Mouse (Mus musculus): ENCODE data around the gene Nudt22. TPM values are rescaled to one million over a fixed set of nuclear protein-coding genes. Genes with fewer than 3 reads are reported as not detected.
A peak's percentile ranks its signal among the peaks of the same experiment; 100 is the strongest.
"Not testable (repeated sequence)": the region's sequence is repeated elsewhere in the genome, so short reads cannot be mapped to it uniquely, and the experiment has no call there.

Gene Nudt22
- polyA plus RNA-seq, 1 experiment from 2014 or later: 20.1 TPM

DNA sequence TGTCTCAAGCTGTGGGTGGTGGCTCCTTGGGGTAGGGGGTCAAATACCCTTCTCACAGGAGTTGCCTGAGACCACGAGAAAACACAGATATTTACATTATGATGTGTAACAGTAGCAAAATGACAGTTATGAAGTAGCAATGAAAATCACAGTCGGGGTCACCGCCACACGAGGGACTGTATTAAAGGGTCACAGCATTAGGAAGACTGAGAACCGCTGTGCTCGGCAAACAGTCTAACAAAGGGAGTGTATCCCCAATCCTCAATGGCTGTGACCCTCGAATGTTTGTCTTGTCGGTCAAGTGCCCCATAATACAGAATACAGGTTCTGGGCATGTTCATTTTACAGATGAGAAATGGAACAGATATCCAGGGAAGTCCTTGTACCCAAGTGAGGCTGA lies 1.9 kb downstream of the Nudt22 start:
- Histone ChIP-seq H3K36me3 (peaks cover 17% of the 10 kb centered on the region), H3K4me2 (no peak overlapping the region; the same call in 1 of the 2 replicates), H3K9me3 (no peaks in the 10 kb centered on the region), H3K27me3 (no peaks in the 10 kb centered on the region), H3K9ac (replicated peaks) (no peak overlapping the region), H3K4me3 (replicated peaks) (no peak overlapping the region), H3K27ac (no peak overlapping the region), H3K4me1 (replicated peaks) (peaks cover 47% of the 10 kb centered on the region)
- 90% methylated on average over 8 of the region's 8 CpGs for WGBS
- ATAC-seq (ENCODE audit: insufficient number of reproducible peaks, insufficient read depth, low FRiP score, low TSS enrichment, low read depth): no peak

DNA sequence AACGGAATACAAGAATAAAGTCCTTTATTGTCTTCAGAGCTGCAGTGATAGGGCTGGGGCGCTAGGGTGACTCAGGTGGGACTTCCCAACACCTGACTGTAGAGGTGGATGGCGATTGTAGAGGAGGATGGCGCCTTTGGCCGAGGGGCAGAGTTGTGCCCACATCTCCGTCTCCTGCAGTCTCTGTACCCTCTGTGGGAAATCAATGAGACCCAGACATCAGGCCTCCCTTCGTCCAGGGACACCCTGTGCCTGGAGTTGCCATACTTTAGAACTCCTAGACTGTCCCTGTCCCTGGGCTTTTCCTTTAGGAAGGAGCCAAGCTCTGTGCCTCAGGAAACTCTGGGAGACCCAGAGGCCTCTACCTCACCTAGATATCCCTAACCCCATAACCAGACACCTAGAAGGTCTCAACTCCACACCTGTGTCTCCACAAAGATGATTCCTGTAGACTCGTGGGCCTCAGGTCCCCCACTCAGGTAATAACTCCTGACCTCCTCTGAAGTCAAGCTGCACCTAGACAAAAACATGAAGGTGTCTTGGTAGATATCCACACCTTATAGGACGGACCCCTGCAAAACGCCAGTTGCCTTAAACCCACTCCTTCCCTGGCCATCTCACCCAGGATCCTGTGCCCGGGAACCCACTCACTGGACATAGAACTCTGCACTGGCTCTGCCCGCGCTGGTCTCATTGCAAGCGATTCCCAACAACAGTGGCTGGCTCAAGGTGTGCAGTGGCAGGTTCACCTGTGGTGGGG lies 2.7 kb downstream of the Nudt22 start:
- Histone ChIP-seq H3K27ac (peak overlapping the region; percentile 75), H3K4me2 (peak overlapping the region; percentile 92), H3K4me3 (replicated peaks) (peak overlapping the region; percentile 53), H3K9ac (replicated peaks) (peak overlapping the region; percentile 60), H3K9me3 (no peaks in the 10 kb centered on the region), H3K36me3 (peaks cover 9% of the 10 kb centered on the region), H3K4me1 (replicated peaks) (peaks cover 49% of the 10 kb centered on the region), H3K27me3 (no peaks in the 10 kb centered on the region)
- ATAC-seq (ENCODE audit: insufficient number of reproducible peaks, insufficient read depth, low FRiP score, low TSS enrichment, low read depth): no peak; the same call in 1 of the 2 replicates
- WGBS: 62% methylated on average over 14 of the region's 14 CpGs

DNA sequence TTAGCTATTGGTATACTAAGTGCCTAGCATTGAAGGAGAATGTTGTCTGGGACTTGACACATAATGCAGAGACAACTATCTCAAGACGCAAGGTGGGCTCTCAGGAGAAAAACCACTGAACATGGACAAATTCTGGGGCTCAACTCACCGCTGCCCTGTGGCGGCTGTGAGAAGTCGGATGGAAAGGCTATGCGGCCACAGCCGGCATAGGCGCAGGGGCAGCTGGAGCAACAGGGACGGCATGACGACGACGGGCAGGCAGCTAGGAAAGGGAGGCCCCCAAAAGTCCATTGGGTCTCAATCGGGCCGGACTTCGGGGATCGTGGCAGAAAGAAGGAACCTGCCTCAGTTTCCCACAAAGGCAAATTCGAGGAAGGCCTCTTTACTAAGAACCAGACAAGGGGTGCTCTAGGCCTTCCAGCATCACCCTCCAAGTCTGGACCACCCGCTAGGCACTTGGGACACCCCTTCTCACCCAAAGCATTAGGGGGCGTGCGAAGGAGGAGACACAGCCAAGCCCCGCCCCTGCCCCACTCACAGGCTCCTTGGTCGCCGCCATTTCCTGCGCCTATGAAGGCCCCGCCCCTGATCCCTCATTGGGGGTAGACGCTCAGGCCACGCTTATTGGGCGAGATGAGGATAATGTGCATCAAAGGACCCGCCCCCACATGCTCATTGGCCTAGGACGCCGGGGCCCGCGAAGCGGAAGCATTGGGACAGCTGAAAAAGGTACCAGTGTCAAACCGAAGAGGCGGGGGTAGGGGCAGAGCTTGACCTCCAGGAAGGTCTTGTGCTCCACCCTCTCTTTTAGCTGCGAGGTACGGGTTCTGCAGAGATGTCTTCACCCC lies 3.7 kb downstream of the Nudt22 start, which contains the start of gene Dnajc4:
Gene Dnajc4 (minus strand): TSS at position 562 of the 848 bp plus-strand sequence.
- 2% methylated on average over 37 of the region's 37 CpGs for WGBS

DNA sequence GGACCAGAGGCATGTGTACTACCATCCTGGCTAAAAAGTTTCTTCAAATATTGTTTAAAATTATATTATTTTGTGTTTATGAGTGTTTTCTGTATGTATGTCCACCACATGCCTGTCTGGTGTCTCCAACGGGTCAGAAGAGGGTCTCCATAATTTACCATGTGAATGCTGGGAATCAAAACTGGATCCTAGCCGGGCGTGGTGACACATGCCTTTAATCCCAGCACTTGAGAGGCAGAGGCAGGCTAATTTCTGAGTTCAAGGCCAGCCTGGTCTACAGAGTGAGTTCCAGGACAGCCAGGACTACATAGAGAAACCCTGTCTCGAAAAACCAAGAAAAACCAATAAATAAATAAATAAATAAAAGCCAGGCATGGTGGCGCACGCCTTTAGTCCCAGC lies 4.8 kb downstream of the Nudt22 start:
- WGBS: 92% methylated on average over 6 of the region's 6 CpGs
- peaks cover 49% of the 10 kb centered on the region for H3K4me1 ChIP-seq (replicated peaks)
- H3K27me3 ChIP-seq; H3K4me3 ChIP-seq (replicated peaks); H3K4me2 ChIP-seq; H3K9me3 ChIP-seq; H3K27ac ChIP-seq; H3K36me3 ChIP-seq; H3K9ac ChIP-seq (replicated peaks); ATAC-seq (ENCODE audit: insufficient number of reproducible peaks, insufficient read depth, low FRiP score, low TSS enrichment, low read depth): not testable (repeated sequence)

More for the DNA sequence above, 3.7 kb downstream of the Nudt22 start, which contains the start of gene Dnajc4:
- H3K4me1 ChIP-seq (replicated peaks): peaks cover 52% of the 10 kb centered on the region
- no peaks in the 10 kb centered on the region for H3K27me3 ChIP-seq
- no peaks in the 10 kb centered on the region for H3K9me3 ChIP-seq
- peak; percentile 91 for ATAC-seq (ENCODE audit: insufficient number of reproducible peaks, insufficient read depth, low FRiP score, low TSS enrichment, low read depth)
- H3K4me2 ChIP-seq: peak within 1 kb of the TSS; percentile 92
- peak within 1 kb of the TSS; percentile 53 for H3K4me3 ChIP-seq (replicated peaks)
- H3K27ac ChIP-seq: peak within 1 kb of the TSS; percentile 75
- H3K9ac ChIP-seq (replicated peaks): peak within 1 kb of the TSS; percentile 68
- peaks cover 5% of the 10 kb centered on the region; the same call in 1 of the 2 replicates for H3K36me3 ChIP-seq

DNA sequence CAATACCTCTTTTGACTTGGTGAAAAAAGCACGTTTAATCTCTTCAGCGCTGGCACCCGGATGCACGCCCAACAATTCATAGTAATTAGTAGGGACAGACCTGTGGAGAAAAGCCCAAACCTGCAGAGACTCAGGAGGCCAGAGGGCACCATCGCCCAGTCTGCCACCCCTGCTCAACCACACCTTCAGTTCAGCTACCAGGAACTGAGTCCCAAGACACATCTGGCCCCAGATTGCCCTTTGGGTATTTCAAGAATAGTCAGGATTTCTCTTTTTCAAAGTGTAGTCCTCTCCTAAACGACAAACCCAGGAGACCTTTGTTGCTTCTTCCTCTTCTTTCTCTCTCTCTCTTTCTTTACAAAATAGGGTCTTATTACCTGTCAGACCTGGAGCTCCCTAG lies 5.2 kb downstream of the Nudt22 start:
- Histone ChIP-seq H3K9ac (replicated peaks) (no peak overlapping the region), H3K36me3 (peaks cover 8% of the 10 kb centered on the region; the same call in 1 of the 2 replicates), H3K27me3 (no peaks in the 10 kb centered on the region), H3K9me3 (no peaks in the 10 kb centered on the region), H3K4me3 (replicated peaks) (no peak overlapping the region), H3K4me2 (no peak overlapping the region), H3K27ac (no peak overlapping the region), H3K4me1 (replicated peaks) (peaks cover 52% of the 10 kb centered on the region)
- ATAC-seq (ENCODE audit: insufficient number of reproducible peaks, insufficient read depth, low FRiP score, low TSS enrichment, low read depth): no peak
- 90% methylated on average over 6 of the region's 6 CpGs for WGBS

DNA sequence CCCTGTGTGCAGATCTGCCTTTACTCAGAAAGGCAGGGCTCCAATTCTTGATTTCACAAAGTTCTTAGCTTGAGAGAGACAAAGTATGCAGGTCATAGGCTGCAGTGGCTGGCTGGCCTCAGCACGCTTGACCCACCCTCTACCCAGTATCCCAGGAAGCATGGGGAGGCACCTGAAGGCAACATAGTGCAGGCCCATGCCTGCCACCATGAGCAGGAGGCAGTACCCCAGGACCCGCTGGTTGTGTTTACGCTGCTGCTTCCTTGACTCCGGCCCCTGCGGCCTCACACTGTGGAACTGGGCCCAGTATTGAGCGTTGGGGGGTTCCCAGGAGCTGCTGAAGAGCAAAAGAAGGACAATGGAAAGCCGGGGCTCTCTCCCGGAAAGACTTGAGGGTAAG lies 6.7 kb downstream of the Nudt22 start:
- no peaks in the 10 kb centered on the region for H3K27me3 ChIP-seq
- H3K4me2 ChIP-seq: no peak overlapping the region
- ATAC-seq (ENCODE audit: insufficient number of reproducible peaks, insufficient read depth, low FRiP score, low TSS enrichment, low read depth): no peak
- H3K4me3 ChIP-seq (replicated peaks): no peak overlapping the region
- peaks cover 38% of the 10 kb centered on the region for H3K4me1 ChIP-seq (replicated peaks)
- no peaks in the 10 kb centered on the region for H3K9me3 ChIP-seq
- 93% methylated on average over 8 of the region's 8 CpGs for WGBS
- H3K27ac ChIP-seq: no peak overlapping the region
- peaks cover 19% of the 10 kb centered on the region for H3K36me3 ChIP-seq
- H3K9ac ChIP-seq (replicated peaks): no peak overlapping the region

DNA sequence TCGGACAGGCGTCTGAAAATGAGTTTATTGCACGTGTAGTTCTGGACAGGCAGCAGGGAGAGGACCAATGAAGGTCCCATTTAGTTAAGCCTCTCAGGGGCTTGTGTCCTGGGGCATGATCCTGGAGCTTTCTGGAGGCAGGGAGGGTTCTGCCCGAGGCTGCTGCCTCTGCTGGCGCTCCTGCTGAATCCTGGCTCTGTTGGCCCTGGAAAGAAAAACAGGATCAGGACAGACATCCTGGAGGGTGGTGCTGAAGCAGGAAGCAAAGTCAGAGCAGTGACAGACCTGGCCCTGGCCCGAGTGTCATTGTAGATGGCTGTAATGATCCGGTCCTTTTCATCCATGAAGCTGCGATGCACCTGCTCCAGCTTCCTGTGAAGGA lies 8.0 kb downstream of the Nudt22 start:
- peak overlapping the region; percentile 89 for H3K27ac ChIP-seq

DNA sequence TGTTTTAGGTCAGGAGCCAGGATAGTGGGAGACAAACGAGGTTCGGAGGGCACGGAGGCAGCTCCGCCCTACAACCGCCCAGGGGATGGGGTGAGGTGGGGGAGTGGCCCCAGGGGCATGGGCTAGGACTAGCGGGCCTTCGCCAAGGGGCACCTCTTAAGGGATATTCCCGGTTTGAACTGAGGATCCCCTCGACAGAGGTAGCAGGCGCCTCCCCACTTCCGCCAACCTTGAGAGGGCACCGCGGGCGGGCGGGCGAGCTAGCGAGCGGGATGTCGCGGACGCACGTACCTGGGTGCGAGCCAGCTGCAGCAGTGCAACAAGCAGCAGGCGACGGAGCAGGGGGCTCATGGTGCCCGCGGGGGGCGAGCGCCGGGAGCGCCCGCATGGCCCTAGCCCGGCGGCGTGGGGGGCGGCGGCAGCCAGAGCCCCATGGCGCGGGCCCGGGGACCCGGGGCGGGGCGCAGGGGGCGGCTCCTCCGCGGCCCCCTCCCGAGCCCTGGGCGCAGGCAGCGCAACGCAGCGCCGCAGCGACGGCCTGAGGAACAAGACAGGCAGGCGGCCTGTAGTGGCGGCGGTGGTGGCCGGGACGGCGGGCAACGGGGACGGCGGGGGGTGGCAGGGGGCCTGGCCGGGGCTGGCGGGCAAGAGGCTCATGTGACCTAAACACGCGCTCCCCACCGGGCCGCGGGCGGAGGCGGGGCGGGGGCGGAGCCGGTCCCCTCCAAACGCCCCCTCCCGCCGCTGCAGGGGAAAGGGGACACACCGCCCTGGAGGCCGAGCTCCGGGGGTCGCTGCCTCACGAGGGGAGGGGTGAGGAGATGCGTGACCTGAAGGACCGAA lies 8.6 kb downstream of the Nudt22 start, which contains the start of gene Vegfb:
Gene Vegfb (minus strand): TSS at position 591 of the 843 bp plus-strand sequence.
- Histone ChIP-seq H3K4me1 (replicated peaks) (peaks cover 27% of the 10 kb centered on the region), H3K27me3 (no peaks in the 10 kb centered on the region), H3K9ac (replicated peaks) (peak within 1 kb of the TSS; percentile 96), H3K27ac (peak within 1 kb of the TSS; percentile 89), H3K36me3 (peaks cover 35% of the 10 kb centered on the region), H3K4me3 (replicated peaks) (peak within 1 kb of the TSS; percentile 95), H3K4me2 (peak within 1 kb of the TSS; percentile 91), H3K9me3 (no peaks in the 10 kb centered on the region)
- WGBS: under 1% methylated on average over 64 of the region's 85 CpGs
- ATAC-seq (ENCODE audit: insufficient number of reproducible peaks, insufficient read depth, low FRiP score, low TSS enrichment, low read depth): peak; percentile 27; the same call in 1 of the 2 replicates

More for the DNA sequence above, 8.0 kb downstream of the Nudt22 start:
- H3K4me1 ChIP-seq (replicated peaks): peaks cover 29% of the 10 kb centered on the region
- 7% methylated on average over 8 of the region's 8 CpGs for WGBS
- peak overlapping the region; percentile 91 for H3K4me2 ChIP-seq
- no peaks in the 10 kb centered on the region for H3K27me3 ChIP-seq
- peak overlapping the region; percentile 96 for H3K9ac ChIP-seq (replicated peaks)
- H3K4me3 ChIP-seq (replicated peaks): peak overlapping the region; percentile 95
- no peaks in the 10 kb centered on the region for H3K9me3 ChIP-seq
- H3K36me3 ChIP-seq: peaks cover 30% of the 10 kb centered on the region
- ATAC-seq (ENCODE audit: insufficient number of reproducible peaks, insufficient read depth, low FRiP score, low TSS enrichment, low read depth): no peak

DNA sequence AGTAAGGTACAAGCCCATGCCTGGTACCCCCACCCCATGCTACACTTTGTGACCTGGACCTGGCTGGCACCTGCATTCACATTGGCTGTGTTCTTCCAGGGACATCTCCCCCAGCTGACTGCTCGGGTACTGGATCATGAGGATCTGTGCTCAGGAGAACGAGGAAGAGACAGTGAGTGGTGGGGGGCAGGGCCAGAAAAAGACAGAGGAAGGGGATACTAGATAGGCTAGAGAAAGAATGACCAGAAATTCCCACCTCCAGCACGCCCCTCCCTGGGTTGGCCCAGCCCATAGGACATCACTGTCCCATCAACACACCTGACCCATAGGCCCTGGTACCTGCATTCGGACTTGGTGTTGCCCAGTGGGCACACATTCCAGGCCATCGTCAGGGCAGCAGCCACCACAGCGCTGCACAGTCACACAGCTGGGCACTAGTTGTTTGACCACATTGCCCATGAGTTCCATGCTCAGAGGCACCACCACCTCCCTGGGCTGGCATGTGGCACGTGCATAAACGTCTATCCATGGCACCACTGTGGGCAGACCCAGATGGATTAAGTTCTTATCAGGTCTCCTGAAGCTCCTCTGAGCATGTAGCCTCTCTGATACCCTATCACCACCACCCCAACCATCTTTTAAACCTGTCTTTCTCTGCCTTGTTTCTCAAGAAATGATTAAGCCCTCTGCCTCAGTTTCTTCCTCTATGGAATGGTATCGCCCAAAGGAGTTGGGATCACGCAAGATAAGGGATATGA lies 9.8 kb downstream of the Nudt22 start:
- peak overlapping the region; percentile 89; the same call in 1 of the 2 replicates for H3K27ac ChIP-seq
- H3K9ac ChIP-seq (replicated peaks): peak overlapping the region; percentile 96
- H3K4me2 ChIP-seq: peak overlapping the region; percentile 91
- no peaks in the 10 kb centered on the region for H3K27me3 ChIP-seq
- WGBS: 79% methylated on average over 10 of the region's 10 CpGs
- peaks cover 23% of the 10 kb centered on the region for H3K4me1 ChIP-seq (replicated peaks)
- H3K4me3 ChIP-seq (replicated peaks): peak overlapping the region; percentile 95
- H3K36me3 ChIP-seq: peaks cover 42% of the 10 kb centered on the region
- ATAC-seq (ENCODE audit: insufficient number of reproducible peaks, insufficient read depth, low FRiP score, low TSS enrichment, low read depth): no peak
- no peaks in the 10 kb centered on the region for H3K9me3 ChIP-seq

DNA sequence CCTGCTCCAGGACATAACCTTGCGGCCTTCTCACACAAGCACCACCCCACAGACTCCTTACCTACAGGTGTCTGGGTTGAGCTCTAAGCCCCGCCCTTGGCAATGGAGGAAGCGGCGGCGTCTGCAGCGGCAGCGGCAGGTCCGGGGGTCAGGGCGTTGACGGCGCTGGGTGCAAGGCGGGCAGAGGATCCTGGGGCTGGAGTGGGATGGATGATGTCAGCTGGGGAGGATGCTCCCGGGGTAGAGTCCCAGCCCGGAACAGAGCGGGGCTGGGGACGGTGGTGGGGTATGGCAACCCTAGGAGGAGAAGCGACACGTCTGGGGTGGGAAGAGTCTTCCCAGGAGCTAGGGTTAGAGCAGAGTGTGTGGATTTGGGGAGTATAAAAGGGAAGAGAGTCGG lies 10.6 kb downstream of the Nudt22 start:
- no peak for ATAC-seq (ENCODE audit: insufficient number of reproducible peaks, insufficient read depth, low FRiP score, low TSS enrichment, low read depth)
- H3K27me3 ChIP-seq: no peaks in the 10 kb centered on the region
- H3K9me3 ChIP-seq: no peaks in the 10 kb centered on the region
- H3K9ac ChIP-seq (replicated peaks): no peak overlapping the region
- H3K27ac ChIP-seq: no peak overlapping the region
- no peak overlapping the region for H3K4me3 ChIP-seq (replicated peaks)
- H3K4me1 ChIP-seq (replicated peaks): peaks cover 27% of the 10 kb centered on the region
- H3K36me3 ChIP-seq: peaks cover 42% of the 10 kb centered on the region
- 85% methylated on average over 19 of the region's 19 CpGs for WGBS
- no peak overlapping the region for H3K4me2 ChIP-seq
